Mouse (Mus musculus): ENCODE results near the gene Gtf2f2. TPM values are rescaled to one million over a fixed set of nuclear protein-coding genes. Genes with fewer than 3 reads are reported as not detected.
"Not testable (repeated sequence)": the region's sequence is repeated elsewhere in the genome, so short reads cannot be mapped to it uniquely, and the experiment has no call there.

The Gtf2f2 gene
- total RNA-seq, 2 experiments from 2014 or later: 11.0 to 12.0 TPM

- no peak for DNase-seq
Measured at GRCm38 (mm10) chr14:75912665-75913064, 98.0 kb downstream of the Gtf2f2 start.

DNA sequence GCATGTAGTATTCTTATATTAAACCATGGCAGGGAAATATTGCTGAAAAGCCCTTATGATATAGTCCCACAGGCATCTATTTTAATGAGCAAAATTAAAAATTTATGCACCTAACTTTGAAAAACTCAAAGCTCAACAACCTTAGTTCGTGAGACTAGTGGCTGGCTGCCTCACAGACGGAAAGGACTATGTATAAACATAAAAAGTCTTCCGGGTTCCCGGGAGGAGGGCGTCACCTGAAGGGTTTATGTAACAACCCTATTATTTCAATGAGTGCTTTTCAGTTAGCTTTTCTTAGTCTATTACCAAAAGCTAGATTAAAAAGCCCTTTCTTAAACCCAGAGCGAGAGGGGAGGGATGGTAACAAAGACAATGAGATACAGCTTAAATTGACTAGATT, 98.7 kb downstream of the Gtf2f2 start:
- DNase-seq: no peak

- DNase-seq: no peak
Measured at GRCm38 (mm10) chr14:75906931-75907330, 103.7 kb downstream of the Gtf2f2 start.

DNA sequence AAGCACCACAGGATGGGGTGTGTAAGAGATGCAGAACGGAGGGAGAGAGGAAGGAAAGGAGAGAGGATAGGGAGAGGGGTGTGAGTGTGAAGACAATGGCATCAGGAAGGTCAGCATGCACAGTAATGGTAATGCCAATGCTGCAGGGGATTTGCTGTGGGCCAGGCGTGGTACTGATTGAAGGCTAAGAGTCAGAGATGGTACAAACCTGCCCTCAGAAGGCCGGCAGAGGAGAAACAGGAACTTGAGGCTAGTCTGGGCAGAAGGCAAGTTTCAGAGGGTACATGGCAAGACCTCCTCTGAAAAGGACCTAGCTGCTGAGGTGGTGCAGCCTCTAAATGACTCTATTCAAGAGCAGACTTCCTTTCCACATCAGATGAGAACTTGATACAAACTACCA, 105.7 kb downstream of the Gtf2f2 start:
- no peak for DNase-seq

DNA sequence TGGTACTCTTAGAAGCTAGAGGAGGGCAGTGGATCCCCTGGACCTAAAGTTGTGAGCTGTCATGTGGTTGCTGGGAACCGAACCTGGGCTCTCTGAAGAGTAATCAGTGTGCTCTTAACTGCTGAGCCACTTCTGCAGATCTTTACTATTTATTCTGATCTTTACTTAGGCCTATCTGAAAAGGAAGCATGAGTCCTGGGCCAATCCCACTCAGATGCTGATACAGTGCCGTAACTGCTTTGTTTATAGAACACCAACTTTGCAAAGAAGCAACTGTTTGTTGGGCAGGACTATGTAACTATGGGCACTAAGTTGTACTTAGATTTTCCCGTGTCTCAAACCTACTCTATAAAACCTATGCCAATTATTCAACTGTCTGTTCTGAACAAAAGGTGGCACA, 107.5 kb downstream of the Gtf2f2 start:
- DNase-seq: no peak

GRCm38 (mm10) chr14:75902013-75902412, 108.7 kb downstream of the Gtf2f2 start:
- no peak for DNase-seq

DNA sequence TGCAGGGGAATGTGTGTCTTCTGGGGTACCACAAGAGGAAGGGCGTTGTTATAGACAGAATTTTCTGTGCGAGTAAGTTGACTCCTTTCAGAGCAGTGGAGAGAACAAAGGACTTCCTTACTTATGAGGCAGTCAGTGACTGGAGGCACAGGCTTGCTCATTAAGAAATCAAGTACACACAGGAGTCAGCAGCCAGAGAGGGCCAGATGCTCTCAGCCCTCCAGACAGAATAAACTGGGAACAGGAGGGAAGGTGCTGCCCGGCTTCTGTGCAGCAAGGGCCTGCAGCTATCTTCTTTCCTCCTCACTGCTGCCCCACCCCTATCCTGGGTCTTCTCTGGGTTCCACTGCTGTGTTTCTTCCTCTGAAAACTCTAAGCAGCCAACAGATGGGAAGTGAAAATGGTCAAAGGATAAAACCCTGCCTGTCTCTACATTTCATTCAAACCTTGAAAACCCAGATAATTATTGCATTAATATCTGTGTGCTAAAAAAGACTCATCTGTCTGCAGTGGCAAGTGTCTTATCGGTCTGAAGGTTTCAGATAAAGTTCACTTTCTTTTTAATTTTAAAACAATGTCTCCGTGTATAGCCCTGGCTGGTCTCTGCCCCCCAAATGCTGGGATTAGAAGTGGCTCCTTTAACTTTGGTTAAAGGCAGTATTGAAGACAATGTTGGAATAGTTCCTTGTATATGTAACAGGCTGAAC, 109.7 kb downstream of the Gtf2f2 start:
- DNase-seq: no peak

- DNase-seq: peak; percentile 61
Measured at GRCm38 (mm10) chr14:75899566-75899965, 111.1 kb downstream of the Gtf2f2 start.

DNA sequence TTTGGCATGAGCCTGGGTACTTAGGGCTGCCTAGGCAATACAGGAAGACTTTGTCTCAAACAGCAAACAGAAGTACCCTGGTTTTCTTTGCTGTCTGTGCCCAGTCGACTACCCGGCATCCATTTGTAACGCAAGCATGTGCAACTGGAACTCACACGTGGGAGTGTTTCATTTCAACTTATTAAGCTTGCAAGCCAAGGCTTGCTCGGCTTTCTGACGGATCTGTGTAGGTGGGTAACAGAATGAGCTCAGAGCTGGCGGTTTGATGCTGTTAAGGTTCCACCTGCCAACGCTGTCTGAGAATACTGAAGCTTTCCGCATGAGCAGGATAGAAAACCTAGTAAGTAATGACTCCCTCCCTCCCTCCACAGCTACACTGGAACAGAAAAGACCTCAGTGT, 118.5 kb downstream of the Gtf2f2 start:
- DNase-seq: no peak

GRCm38 (mm10) chr14:75883873-75884272, 126.8 kb downstream of the Gtf2f2 start:
- DNase-seq: no peak

GRCm38 (mm10) chr14:75883330-75883729, 127.3 kb downstream of the Gtf2f2 start:
- no peak for DNase-seq

- no peak for DNase-seq
Measured at GRCm38 (mm10) chr14:75881856-75882255, 128.8 kb downstream of the Gtf2f2 start.

- DNase-seq: no peak
Measured at GRCm38 (mm10) chr14:75878980-75879379, 131.7 kb downstream of the Gtf2f2 start.

DNA sequence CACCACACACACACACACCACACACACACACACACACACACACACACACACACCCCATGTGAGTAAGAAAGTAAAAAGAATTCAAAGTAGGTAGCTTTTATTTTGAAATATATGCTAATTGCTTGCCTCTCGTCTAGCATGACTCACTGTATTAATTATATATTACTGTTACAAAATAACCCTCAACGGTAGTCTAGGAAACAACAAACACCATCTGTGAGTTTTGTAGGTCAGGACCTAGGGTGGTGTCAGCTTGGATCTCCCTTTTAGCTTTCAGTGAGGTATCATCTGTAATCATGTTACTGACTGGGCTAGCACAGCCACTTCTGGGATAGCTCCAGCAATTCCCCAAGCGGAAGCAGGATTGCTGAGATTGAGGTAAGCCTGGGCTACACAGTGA, 133.4 kb downstream of the Gtf2f2 start:
- no peak for DNase-seq

DNA sequence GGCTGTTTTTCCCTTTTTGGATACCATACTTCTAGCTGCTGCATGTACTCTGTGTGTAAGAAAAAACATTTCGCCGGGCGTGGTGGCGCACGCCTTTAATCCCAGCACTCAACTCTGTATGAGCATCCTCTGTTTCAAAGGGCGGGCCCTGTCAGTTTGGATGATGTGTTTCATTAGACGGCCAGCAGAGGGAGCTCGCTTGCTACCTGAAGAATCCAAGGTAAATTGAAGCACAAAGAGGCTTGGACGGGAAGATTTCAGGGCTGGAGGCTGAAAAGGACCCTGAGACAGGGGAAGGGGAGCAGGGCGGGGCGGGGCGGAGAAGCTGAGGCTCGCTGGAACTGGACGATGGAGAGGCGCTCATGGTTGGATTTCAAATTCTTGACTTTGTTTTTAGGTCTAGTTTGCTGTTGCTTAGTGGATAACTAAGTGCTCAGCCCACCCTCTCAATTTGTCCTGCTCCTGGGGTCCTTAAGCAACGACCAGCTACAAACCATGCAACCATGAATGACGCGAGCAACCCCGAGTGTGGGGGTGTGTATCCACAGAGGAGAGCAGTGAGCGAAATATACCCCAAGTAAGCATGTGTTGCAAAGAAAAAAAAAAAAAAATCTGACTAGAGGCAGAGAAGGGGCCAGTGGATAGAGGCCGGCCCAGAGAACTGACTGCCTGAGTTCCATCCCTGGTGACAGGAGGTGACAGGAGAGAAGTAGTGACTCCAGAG, 134.2 kb downstream of the Gtf2f2 start:
- DNase-seq: no peak

DNA sequence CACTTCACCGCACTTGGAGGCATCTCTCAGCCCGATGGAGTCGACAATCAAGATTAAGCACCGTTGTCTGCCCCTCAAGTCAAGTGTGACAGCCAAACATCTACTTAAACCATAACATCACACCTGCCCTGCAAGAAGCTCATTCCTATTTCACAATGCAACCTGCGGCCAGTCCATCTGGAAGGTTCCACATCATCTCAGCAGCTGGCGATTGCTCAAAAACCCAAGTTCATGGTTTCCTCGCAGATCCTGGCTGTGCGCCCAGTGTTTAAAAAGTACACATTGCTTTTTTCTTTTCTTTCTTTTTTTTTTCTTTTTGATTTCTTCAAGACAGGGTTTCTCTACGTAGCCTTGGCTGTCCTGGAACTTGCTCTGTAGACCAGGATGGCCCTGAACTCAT, 137.1 kb downstream of the Gtf2f2 start:
- DNase-seq: no peak

- no peak for DNase-seq
Measured at GRCm38 (mm10) chr14:75871750-75872149, 138.9 kb downstream of the Gtf2f2 start.

GRCm38 (mm10) chr14:75871111-75871510, 139.6 kb downstream of the Gtf2f2 start:
- DNase-seq: no peak

- no peak for DNase-seq
Measured at GRCm38 (mm10) chr14:75870631-75871030, 140.0 kb downstream of the Gtf2f2 start.

- DNase-seq: no peak
Measured at GRCm38 (mm10) chr14:75869769-75870363, 140.8 kb downstream of the Gtf2f2 start.

- DNase-seq: not testable (repeated sequence)
Measured at GRCm38 (mm10) chr14:75868028-75868427, 142.6 kb downstream of the Gtf2f2 start.

DNA sequence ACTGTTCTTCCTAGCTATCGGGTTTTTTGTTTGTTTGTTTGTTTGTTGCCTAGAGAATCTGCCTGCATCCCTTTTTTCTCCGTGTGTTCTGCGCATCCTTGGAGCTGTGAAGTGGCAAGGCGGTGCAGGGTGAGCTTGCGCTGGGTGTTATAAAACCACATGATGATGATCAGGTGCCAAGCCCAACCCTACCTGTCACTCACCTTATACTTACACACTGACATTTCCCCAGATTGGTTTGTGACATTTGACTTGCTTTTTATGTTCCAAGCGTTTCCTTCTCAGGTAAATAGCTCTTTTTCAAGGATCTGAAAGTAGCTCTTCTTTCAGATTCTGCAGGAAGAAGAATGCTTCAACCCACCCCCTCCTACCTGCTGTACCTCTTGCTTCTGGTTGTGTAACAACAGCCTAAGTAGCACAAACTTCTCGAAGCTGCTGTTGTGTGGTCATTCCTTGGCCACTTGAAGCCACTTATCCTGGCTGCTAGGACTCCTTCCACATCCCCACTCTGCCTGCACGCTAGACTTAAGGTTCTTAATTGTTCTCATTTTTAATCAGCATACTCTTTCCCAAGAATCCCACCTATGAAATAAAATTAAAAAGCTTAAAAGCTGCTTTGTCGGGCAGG, 143.8 kb downstream of the Gtf2f2 start:
- DNase-seq: no peak
